Mouse (Mus musculus) small intestine, adult 2 months (tissue): Measurements from ENCODE around the gene Snorc.

Experiments used
- CTCF ChIP-seq: fragments of 200-500 bp; IDR thresholded peaks from 2 replicates; pipeline ENCODE4 v1.5.1; 2012; ENCODE audit warnings: low read depth, mild to moderate bottlenecking, control low read depth, inconsistent platforms, low read length, moderate library complexity, mixed read lengths; ENCODE audit not compliant: insufficient replicate concordance, insufficient read length; ENCODE audit errors: extremely low read depth
- POLR2A ChIP-seq: fragments of 200-500 bp; IDR thresholded peaks from 2 replicates; pipeline ENCODE4 v1.6.1; 2012; ENCODE audit warnings: low read depth, mild to moderate bottlenecking, control low read depth, inconsistent platforms, low read length, moderate library complexity

- TF ChIP-seq CTCF = peak; percentile 75; the same call in 1 of the 2 replicates
- no peak for TF ChIP-seq POLR2A
These were observed 22.6 kb upstream of the Snorc start for GRCm38 (mm10) chr1:87447183-87448104.
